24 mouse cellular contexts compared by ENCODE assay signal in the genomic region with DNA sequence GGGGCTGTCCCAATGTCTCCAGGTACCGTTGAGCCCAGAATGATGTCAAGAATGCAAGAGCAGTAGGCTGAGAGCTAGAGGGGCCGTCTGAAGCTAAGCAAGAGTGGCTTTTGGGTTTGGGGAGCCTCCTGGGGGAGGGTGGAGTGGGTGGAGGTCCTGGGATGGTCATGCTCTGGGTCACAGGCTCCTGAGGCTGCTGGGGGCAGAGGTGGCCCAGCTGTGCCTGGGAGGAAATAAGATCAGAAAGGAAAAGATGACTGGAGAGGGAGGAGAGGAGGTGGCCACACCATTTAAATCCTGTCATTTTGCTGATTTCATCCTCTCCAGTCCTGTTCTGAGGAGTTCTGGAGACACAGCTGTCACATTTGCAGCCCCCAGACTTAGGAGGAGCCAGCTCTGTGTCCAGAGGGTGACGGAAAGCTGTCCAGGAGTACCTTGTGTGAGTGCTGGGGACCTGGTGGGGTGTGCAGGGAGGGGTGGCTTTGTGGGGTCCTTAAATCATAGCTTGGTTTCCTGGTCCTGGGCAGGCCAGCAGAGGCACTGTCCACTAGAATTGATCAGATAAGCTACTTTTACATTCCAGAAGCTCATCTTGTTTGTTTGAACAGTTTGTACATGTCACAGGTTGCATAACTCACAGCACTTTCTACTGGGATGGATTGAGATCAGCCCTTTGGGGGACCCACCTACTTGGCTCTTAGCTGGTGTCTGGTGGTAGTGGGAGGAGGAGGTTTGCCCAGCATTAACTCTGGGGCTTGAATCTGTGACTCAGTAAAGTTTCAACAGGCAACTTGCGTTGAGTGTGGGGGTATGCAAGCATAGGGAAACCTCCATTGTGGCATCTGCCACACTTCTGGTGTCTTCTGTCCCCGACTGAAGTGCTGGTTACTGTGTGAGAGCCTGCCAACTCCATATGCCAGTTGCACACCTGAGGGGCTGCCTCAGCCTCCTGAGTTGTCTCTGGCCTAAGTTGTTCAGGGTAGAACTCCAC. TPM values are rescaled to one million over a fixed set of nuclear protein-coding genes. Genes with fewer than 3 reads are reported as not detected.
DNase-seq lines count a peak whose midpoint lies in the region; TF ChIP-seq lines count a peak whose summit lies in the region.
"Had no signal": no experiment of that assay in that cellular context is flagged by ENCODE, and none has a peak within 500 bp of the region (broad histone marks: within the 10 kb centered on the region; RNA-seq: fewer than 3 reads in every experiment).

No protein-coding gene starts in this region.

- no peaks in the 10 kb centered on the region for H3K27me3 ChIP-seq in heart, embryonic 10.5 days (ENCODE audit: insufficient read depth, poor library complexity, severe bottlenecking)
- no peaks in the 10 kb centered on the region for H3K27me3 ChIP-seq in CH12.LX (replicated peaks)
- no peaks in the 10 kb centered on the region for H3K27me3 ChIP-seq in midbrain, embryonic 10.5 days (ENCODE audit: low read depth, poor library complexity, severe bottlenecking)
- H3K27me3 ChIP-seq: forebrain, embryonic 12.5 days; heart, embryonic 12.5 days; hindbrain, embryonic 13.5 days; limb, embryonic 15.5 days; neural tube, embryonic 15.5 days had no signal

- dilution Hi-C loops in CH12.LX (cut with MboI; ENCODE audit: extremely low pct_ligation_motif_present, extremely low pct_unique_long_range_greater_than_20kb, low sequenced_read_pairs), result no loop called here

- no peak overlapping the region for H3K4me2 ChIP-seq in CH12.LX (ENCODE audit: insufficient read depth, low read depth, poor library complexity, severe bottlenecking)
- H3K4me2 ChIP-seq: forebrain, embryonic 12.5 days; heart, embryonic 12.5 days; hindbrain, embryonic 13.5 days; limb, embryonic 15.5 days; neural tube, embryonic 15.5 days had no signal

- 67% methylated on average over 5 of the region's 5 CpGs for WGBS in heart, embryonic 10.5 days
- WGBS in midbrain, embryonic 10.5 days, result 81% methylated on average over 5 of the region's 5 CpGs

- H3K9me3 ChIP-seq in heart, embryonic 10.5 days, result no peaks in the 10 kb centered on the region
- H3K9me3 ChIP-seq in CH12.LX (replicated peaks; ENCODE audit: low read length), result no peaks in the 10 kb centered on the region
- no peaks in the 10 kb centered on the region for H3K9me3 ChIP-seq in midbrain, embryonic 10.5 days (replicated peaks)
- H3K9me3 ChIP-seq: forebrain, embryonic 12.5 days; heart, embryonic 12.5 days; hindbrain, embryonic 13.5 days; limb, embryonic 15.5 days; megakaryocyte, embryonic 14.5 days; neural tube, embryonic 15.5 days had no signal

- TF ChIP-seq POLR2A in CH12.LX (IDR thresholded peaks at IDR 0.05; ENCODE audit: low read depth, low read length), result no peak

- no peak for TF ChIP-seq CTCF in CH12.LX (conservative IDR thresholded peaks at IDR 0.05 in 1 of 2, IDR thresholded peaks at IDR 0.05 in 1 of 2; ENCODE audit: low read depth in 2 of 2, low read length in 2 of 2)

- no peak for DNase-seq in heart, embryonic 10.5 days (ENCODE audit: low spot score)
- DNase-seq in heart, adult 8-10 months (ENCODE audit: low spot score), result no peak
- peak; percentile 1 for DNase-seq in ovary, postnatal 36 days (ENCODE audit: low spot score)
- DNase-seq in ovary, adult 18-20 months (ENCODE audit: low spot score), result no peak
- DNase-seq in CH12.LX (ENCODE audit: extremely low read depth), result peak; percentile 65
- DNase-seq in brain, adult 2 months (ENCODE audit: low read depth, low spot score), result peak; percentile 44
- DNase-seq in midbrain, embryonic 10.5 days (ENCODE audit: low spot score), result no peak
- DNase-seq: cerebellum, adult 2 months; cerebellum, postnatal 36 days; gastrocnemius, postnatal 14 days; heart, postnatal 14 days; kidney, adult 2 months had no signal

- H3K9ac ChIP-seq in CH12.LX (ENCODE audit: insufficient read depth, low read depth), result peak overlapping the region; percentile 15; the same call in 1 of the 2 replicates
- H3K9ac ChIP-seq: forebrain, embryonic 12.5 days; heart, embryonic 12.5 days; hindbrain, embryonic 13.5 days; limb, embryonic 15.5 days; neural tube, embryonic 15.5 days had no signal

- no peaks in the 10 kb centered on the region for H3K79me2 ChIP-seq in CH12.LX (replicated peaks; ENCODE audit: control insufficient read depth, extremely low read depth, insufficient read depth, poor library complexity, severe bottlenecking)

- peaks cover 20% of the 10 kb centered on the region for H3K4me1 ChIP-seq in heart, embryonic 10.5 days
- H3K4me1 ChIP-seq in CH12.LX (ENCODE audit: control insufficient read depth in 1 of 2, insufficient read depth in 2 of 2), result peaks cover 70 to 97% of the 10 kb centered on the region in 2 experiments
- no peaks in the 10 kb centered on the region for H3K4me1 ChIP-seq in midbrain, embryonic 10.5 days
- H3K4me1 ChIP-seq: forebrain, embryonic 12.5 days; hindbrain, embryonic 13.5 days; limb, embryonic 15.5 days; neural tube, embryonic 15.5 days had no signal

- peak; percentile 6; the same call in 1 of the 2 replicates for TF ChIP-seq EP300 in CH12.LX (IDR thresholded peaks at IDR 0.05; ENCODE audit: low read length)

- no peaks in the 10 kb centered on the region for H3K36me3 ChIP-seq in heart, embryonic 10.5 days
- peaks cover 0 to 10% of the 10 kb centered on the region in 2 experiments for H3K36me3 ChIP-seq in CH12.LX (replicated peaks in 1 of 2; ENCODE audit: control insufficient read depth in 1 of 2, insufficient read depth in 1 of 2, low read length in 1 of 2)
- no peaks in the 10 kb centered on the region for H3K36me3 ChIP-seq in midbrain, embryonic 10.5 days
- H3K36me3 ChIP-seq: forebrain, embryonic 12.5 days; heart, embryonic 12.5 days; hindbrain, embryonic 13.5 days; limb, embryonic 15.5 days; neural tube, embryonic 15.5 days had no signal

- H3K4me3 ChIP-seq in heart, embryonic 10.5 days, result no peak overlapping the region
- peak overlapping the region in 2 of 3 experiments; percentile 15 to 45 for H3K4me3 ChIP-seq in CH12.LX (replicated peaks in 1 of 3; ENCODE audit: low read depth in 2 of 3, low read length in 2 of 3, poor library complexity in 1 of 3)
- H3K4me3 ChIP-seq in midbrain, embryonic 10.5 days, result no peak overlapping the region
- H3K4me3 ChIP-seq: forebrain, embryonic 12.5 days; heart, embryonic 12.5 days; hindbrain, embryonic 13.5 days; limb, embryonic 15.5 days; megakaryocyte, embryonic 14.5 days; neural tube, embryonic 15.5 days had no signal

- in situ Hi-C loops in CH12.LX (cut with MboI; ENCODE audit: low pct_ligation_motif_present, low pct_unique_long_range_greater_than_20kb, low sequenced_read_pairs), result loop anchor here (5.0 kb wide), 1 partner anchor 35 kb away; no protein-coding TSS in a partner anchor

- H3K27ac ChIP-seq in heart, embryonic 10.5 days, result 0 out of 2 replicates have a peak overlapping the region, but pooled peaks have one; percentile 33
- peak overlapping the region; percentile 46 for H3K27ac ChIP-seq in CH12.LX (ENCODE audit: insufficient read depth, low read depth)
- H3K27ac ChIP-seq in midbrain, embryonic 10.5 days (replicated peaks), result no peak overlapping the region
- H3K27ac ChIP-seq: forebrain, embryonic 12.5 days; hindbrain, embryonic 13.5 days; limb, embryonic 15.5 days; neural tube, embryonic 15.5 days had no signal

- no peak for TF ChIP-seq RAD21 in CH12.LX (IDR thresholded peaks at IDR 0.05; ENCODE audit: low read depth, low read length)

TF ChIP-seq in CH12.LX, 34 proteins besides CTCF, POLR2A, EP300 and RAD21:
- TF ChIP-seq HCFC1 (IDR thresholded peaks at IDR 0.05; ENCODE audit: low read depth, low read length) (no peak), ETS1 (conservative IDR thresholded peaks at IDR 0.05; ENCODE audit: low read depth, low read length) (peak; percentile 80), MYC (IDR thresholded peaks at IDR 0.05; ENCODE audit: low read depth, low read length) (no peak), POLR2AphosphoS2 (IDR thresholded peaks at IDR 0.05; ENCODE audit: low read depth, low read length) (no peak), MAZ (IDR thresholded peaks at IDR 0.05; ENCODE audit: low read depth, low read length) (no peak), NRF1 (IDR thresholded peaks at IDR 0.05; ENCODE audit: low read depth, low read length) (no peak), GABPA (IDR thresholded peaks at IDR 0.05; ENCODE audit: insufficient replicate concordance, low read depth, low read length) (no peak), NELFE (IDR thresholded peaks at IDR 0.05; ENCODE audit: low read depth, low read length) (no peak)

RNA-seq across cellular contexts. Expression of gene Ackr2, which starts 3.9 kb away (rescaled TPM):
- polyA plus RNA-seq in heart, embryonic 10.5 days (2016; fragmentation: Nextera tagmentation; extraction: Ambion mirVana), result 0.31 TPM in 1 of 2 replicates, not detected in the other
- 1 to 10 TPM in 3 of 4 experiments, under 1 TPM in 1; 0.87 to 2.2 (median 1.3) TPM for total RNA-seq in heart, adult 8-10 months (2022)
- total RNA-seq in CH12.LX (2012; rRNA removed), result 2.9 and 4.5 TPM in 2 replicates
- 9.8 TPM in 2 replicates for total RNA-seq in CH12.LX (2014; rRNA removed)
- polyA plus RNA-seq in CH12.LX (2012; ENCODE audit: insufficient read length, low read depth), result 13.0 and 13.9 TPM in 2 replicates
- polyA plus RNA-seq in midbrain, embryonic 10.5 days (2016; fragmentation: Nextera tagmentation; extraction: Ambion mirVana), result 0.78 and 0.84 TPM in 2 replicates
- polyA plus RNA-seq: inflammation-experienced regulatory T-cells, adult 6 months had no signal

RNA-seq across cellular contexts. Expression of gene Cyp8b1, which starts 14.1 kb away (rescaled TPM):
- not detected in 2 replicates for polyA plus RNA-seq in heart, embryonic 10.5 days (2016; fragmentation: Nextera tagmentation; extraction: Ambion mirVana)
- total RNA-seq in heart, adult 8-10 months (2022), result not detected
- total RNA-seq in CH12.LX (2012; rRNA removed), result not detected in 2 replicates
- not detected in 2 replicates for total RNA-seq in CH12.LX (2014; rRNA removed)
- polyA plus RNA-seq in CH12.LX (2012; ENCODE audit: insufficient read length, low read depth), result 0.27 TPM in 1 of 2 replicates, not detected in the other
- not detected in 2 replicates for polyA plus RNA-seq in midbrain, embryonic 10.5 days (2016; fragmentation: Nextera tagmentation; extraction: Ambion mirVana)
- total RNA-seq: gastrocnemius, postnatal 14 days; layer of hippocampus, adult 8-10 months; left cerebral cortex, adult 18-20 months; left cerebral cortex, postnatal 36 days had no signal
- polyA plus RNA-seq: cerebellum, adult 2 months; forebrain, embryonic 12.5 days; heart, embryonic 12.5 days; hindbrain, embryonic 13.5 days; inflammation-experienced regulatory T-cells, adult 6 months; limb, embryonic 15.5 days; midbrain, embryonic 16.5 days; neural tube, embryonic 15.5 days; testis, adult 2 months had no signal

RNA-seq across cellular contexts. Expression of gene Higd1a, which starts 43.8 kb away (rescaled TPM):
- polyA plus RNA-seq in heart, embryonic 10.5 days (2016; fragmentation: Nextera tagmentation; extraction: Ambion mirVana), result 254 and 270 TPM in 2 replicates
- total RNA-seq in heart, adult 8-10 months (2022), result 100 to 1,000 TPM; 186 to 221 (median 198) TPM
- total RNA-seq in CH12.LX (2012; rRNA removed) (118 and 132 TPM in 2 replicates), CH12.LX (2014; rRNA removed) (90.6 and 93.2 TPM in 2 replicates)
- 75.4 and 79.3 TPM in 2 replicates for polyA plus RNA-seq in CH12.LX (2012; ENCODE audit: insufficient read length, low read depth)
- 207 and 245 TPM in 2 replicates for polyA plus RNA-seq in midbrain, embryonic 10.5 days (2016; fragmentation: Nextera tagmentation; extraction: Ambion mirVana)

RNA-seq across cellular contexts. Expression of gene Fam198a, which starts 48.8 kb away (rescaled TPM):
- 0.42 and 0.72 TPM in 2 replicates for polyA plus RNA-seq in heart, embryonic 10.5 days (2016; fragmentation: Nextera tagmentation; extraction: Ambion mirVana)
- under 1 TPM; 0.31 to 0.79 (median 0.59) TPM for total RNA-seq in heart, adult 8-10 months (2022)
- total RNA-seq in CH12.LX (2012; rRNA removed), result 0.76 and 0.93 TPM in 2 replicates
- total RNA-seq in CH12.LX (2014; rRNA removed), result 0.40 and 0.63 TPM in 2 replicates
- polyA plus RNA-seq in CH12.LX (2012; ENCODE audit: insufficient read length, low read depth), result 0.59 and 0.70 TPM in 2 replicates
- 0.68 and 0.85 TPM in 2 replicates for polyA plus RNA-seq in midbrain, embryonic 10.5 days (2016; fragmentation: Nextera tagmentation; extraction: Ambion mirVana)

Comparison
In these comparisons a context has a peak if more than half of its experiments do, and no peak if none do; other contexts are left out.
1. DNase-seq: peak in ovary, postnatal 36 days (single experiment), CH12.LX (single experiment) and brain, adult 2 months (single experiment); none in heart, embryonic 10.5 days (single experiment), heart, adult 8-10 months (single experiment), ovary, adult 18-20 months (single experiment) and midbrain, embryonic 10.5 days (single experiment).
2. H3K4me3 ChIP-seq: peak in CH12.LX (2 of 3); none in heart, embryonic 10.5 days (single experiment) and midbrain, embryonic 10.5 days (single experiment).